Mouse (Mus musculus): ENCODE results near the gene Adgrl2. TPM values are rescaled to one million over a fixed set of nuclear protein-coding genes. Genes with fewer than 3 reads are reported as not detected.

Adgrl2 gene
- polyA plus RNA-seq, 1 experiment from 2014 or later = 63.6 TPM

- Histone ChIP-seq H3K27ac (ENCODE audit: low read depth) (no peak overlapping the region), H3K4me1 (replicated peaks; ENCODE audit: control insufficient read depth, insufficient read depth, low read length) (no peaks in the 10 kb centered on the region), H3K27me3 (replicated peaks; ENCODE audit: control insufficient read depth, insufficient read depth, low read length) (no peaks in the 10 kb centered on the region), H3K36me3 (ENCODE audit: control insufficient read depth, insufficient read depth, low read length) (0 out of 2 replicates have a peak, but pooled peaks cover 2% of the 10 kb centered on the region), H3K9ac (ENCODE audit: low read length) (no peak overlapping the region), H3K9me3 (ENCODE audit: control insufficient read depth, low read length) (no peaks in the 10 kb centered on the region), H3K4me3 (ENCODE audit: low read depth, low read length) (no peak overlapping the region), H3K4me2 (ENCODE audit: low read length) (no peak overlapping the region)
- DNase-seq (ENCODE audit: low spot score) = no peak
- no peak for ATAC-seq (replicated peaks; ENCODE audit: low FRiP score, low TSS enrichment, low read depth)
- 88% methylated on average over 5 of the region's 5 CpGs for WGBS
Observed at GRCm38 (mm10) chr3:148871792-148872464, 118.4 kb downstream of the Adgrl2 start.

- no peak overlapping the region for H3K9ac ChIP-seq (ENCODE audit: low read length)
- no peak overlapping the region for H3K4me2 ChIP-seq (ENCODE audit: low read length)
- H3K27me3 ChIP-seq (replicated peaks; ENCODE audit: control insufficient read depth, insufficient read depth, low read length) = no peaks in the 10 kb centered on the region
- H3K4me1 ChIP-seq (replicated peaks; ENCODE audit: control insufficient read depth, insufficient read depth, low read length) = no peaks in the 10 kb centered on the region
- ATAC-seq (replicated peaks; ENCODE audit: low FRiP score, low TSS enrichment, low read depth) (no peak), DNase-seq (ENCODE audit: low spot score) (no peak)
- no peaks in the 10 kb centered on the region for H3K9me3 ChIP-seq (ENCODE audit: control insufficient read depth, low read length)
- peaks cover 19% of the 10 kb centered on the region for H3K36me3 ChIP-seq (ENCODE audit: control insufficient read depth, insufficient read depth, low read length)
- H3K27ac ChIP-seq (ENCODE audit: low read depth) = no peak overlapping the region
- H3K4me3 ChIP-seq (ENCODE audit: low read depth, low read length) = no peak overlapping the region
- WGBS = 48% methylated on average over 8 of the region's 8 CpGs
Observed at GRCm38 (mm10) chr3:148867618-148868017, 122.7 kb downstream of the Adgrl2 start.

GRCm38 (mm10) chr3:148866633-148867032, 123.7 kb downstream of the Adgrl2 start:
- Histone ChIP-seq H3K9me3 (ENCODE audit: control insufficient read depth, low read length) (no peaks in the 10 kb centered on the region), H3K4me3 (ENCODE audit: low read depth, low read length) (no peak overlapping the region), H3K27ac (ENCODE audit: low read depth) (no peak overlapping the region), H3K36me3 (ENCODE audit: control insufficient read depth, insufficient read depth, low read length) (peaks cover 19% of the 10 kb centered on the region), H3K4me2 (ENCODE audit: low read length) (no peak overlapping the region), H3K27me3 (replicated peaks; ENCODE audit: control insufficient read depth, insufficient read depth, low read length) (no peaks in the 10 kb centered on the region), H3K4me1 (replicated peaks; ENCODE audit: control insufficient read depth, insufficient read depth, low read length) (no peaks in the 10 kb centered on the region), H3K9ac (ENCODE audit: low read length) (no peak overlapping the region)
- DNase-seq (ENCODE audit: low spot score) = no peak
- 88% methylated on average over 5 of the region's 5 CpGs for WGBS
- ATAC-seq (replicated peaks; ENCODE audit: low FRiP score, low TSS enrichment, low read depth) = no peak

- DNase-seq (ENCODE audit: low spot score) (no peak), ATAC-seq (replicated peaks; ENCODE audit: low FRiP score, low TSS enrichment, low read depth) (no peak)
- WGBS = 82% methylated on average over 7 of the region's 7 CpGs
- H3K4me2 ChIP-seq (ENCODE audit: low read length) = no peak overlapping the region
- H3K27me3 ChIP-seq (replicated peaks; ENCODE audit: control insufficient read depth, insufficient read depth, low read length) = no peaks in the 10 kb centered on the region
- H3K9ac ChIP-seq (ENCODE audit: low read length) = no peak overlapping the region
- no peaks in the 10 kb centered on the region for H3K4me1 ChIP-seq (replicated peaks; ENCODE audit: control insufficient read depth, insufficient read depth, low read length)
- H3K36me3 ChIP-seq (ENCODE audit: control insufficient read depth, insufficient read depth, low read length) = peaks cover 17% of the 10 kb centered on the region
- H3K27ac ChIP-seq (ENCODE audit: low read depth) = no peak overlapping the region
- no peak overlapping the region for H3K4me3 ChIP-seq (ENCODE audit: low read depth, low read length)
- H3K9me3 ChIP-seq (ENCODE audit: control insufficient read depth, low read length) = no peaks in the 10 kb centered on the region
Observed at GRCm38 (mm10) chr3:148866053-148866452, 124.3 kb downstream of the Adgrl2 start.

- 80% methylated on average over 7 of the region's 7 CpGs for WGBS
- ATAC-seq (replicated peaks; ENCODE audit: low FRiP score, low TSS enrichment, low read depth) = no peak
- Histone ChIP-seq H3K4me3 (ENCODE audit: low read depth, low read length) (no peak overlapping the region), H3K9ac (ENCODE audit: low read length) (no peak overlapping the region), H3K36me3 (ENCODE audit: control insufficient read depth, insufficient read depth, low read length) (peaks cover 17% of the 10 kb centered on the region), H3K27ac (ENCODE audit: low read depth) (no peak overlapping the region), H3K4me1 (replicated peaks; ENCODE audit: control insufficient read depth, insufficient read depth, low read length) (no peaks in the 10 kb centered on the region), H3K9me3 (ENCODE audit: control insufficient read depth, low read length) (no peaks in the 10 kb centered on the region), H3K27me3 (replicated peaks; ENCODE audit: control insufficient read depth, insufficient read depth, low read length) (no peaks in the 10 kb centered on the region), H3K4me2 (ENCODE audit: low read length) (no peak overlapping the region)
- DNase-seq (ENCODE audit: low spot score) = no peak
Observed at GRCm38 (mm10) chr3:148865234-148865633, 125.1 kb downstream of the Adgrl2 start.

GRCm38 (mm10) chr3:148861860-148862259, 128.5 kb downstream of the Adgrl2 start:
- no peaks in the 10 kb centered on the region for H3K4me1 ChIP-seq (replicated peaks; ENCODE audit: control insufficient read depth, insufficient read depth, low read length)
- H3K27me3 ChIP-seq (replicated peaks; ENCODE audit: control insufficient read depth, insufficient read depth, low read length) = no peaks in the 10 kb centered on the region
- H3K9me3 ChIP-seq (ENCODE audit: control insufficient read depth, low read length) = no peaks in the 10 kb centered on the region
- H3K36me3 ChIP-seq (ENCODE audit: control insufficient read depth, insufficient read depth, low read length) = peaks cover 43% of the 10 kb centered on the region
- ATAC-seq (replicated peaks; ENCODE audit: low FRiP score, low TSS enrichment, low read depth) (no peak), DNase-seq (ENCODE audit: low spot score) (no peak)
- 56% methylated on average over 7 of the region's 7 CpGs for WGBS
- no peak overlapping the region for H3K27ac ChIP-seq (ENCODE audit: low read depth)
- H3K9ac ChIP-seq (ENCODE audit: low read length) = no peak overlapping the region
- no peak overlapping the region for H3K4me3 ChIP-seq (ENCODE audit: low read depth, low read length)
- H3K4me2 ChIP-seq (ENCODE audit: low read length) = no peak overlapping the region

- 0 out of 2 replicates have a peak overlapping the region, but pooled peaks have one; percentile 15 for H3K4me2 ChIP-seq (ENCODE audit: low read length)
- DNase-seq (ENCODE audit: low spot score) (peak; percentile 49), ATAC-seq (replicated peaks; ENCODE audit: low FRiP score, low TSS enrichment, low read depth) (no peak)
- no peak overlapping the region for H3K4me3 ChIP-seq (ENCODE audit: low read depth, low read length)
- no peaks in the 10 kb centered on the region for H3K27me3 ChIP-seq (replicated peaks; ENCODE audit: control insufficient read depth, insufficient read depth, low read length)
- H3K9me3 ChIP-seq (ENCODE audit: control insufficient read depth, low read length) = no peaks in the 10 kb centered on the region
- no peak overlapping the region for H3K27ac ChIP-seq (ENCODE audit: low read depth)
- peaks cover 9% of the 10 kb centered on the region; the same call in 1 of the 2 replicates for H3K4me1 ChIP-seq (replicated peaks; ENCODE audit: control insufficient read depth, insufficient read depth, low read length)
- WGBS = 35% methylated on average over 12 of the region's 12 CpGs
- no peak overlapping the region for H3K9ac ChIP-seq (ENCODE audit: low read length)
- peaks cover 58% of the 10 kb centered on the region for H3K36me3 ChIP-seq (ENCODE audit: control insufficient read depth, insufficient read depth, low read length)
Observed at GRCm38 (mm10) chr3:148854306-148854910, 135.9 kb downstream of the Adgrl2 start.

GRCm38 (mm10) chr3:148853372-148853771, 137.0 kb downstream of the Adgrl2 start:
- Histone ChIP-seq H3K27ac (ENCODE audit: low read depth) (no peak overlapping the region), H3K4me1 (replicated peaks; ENCODE audit: control insufficient read depth, insufficient read depth, low read length) (peaks cover 9% of the 10 kb centered on the region; the same call in 1 of the 2 replicates), H3K27me3 (replicated peaks; ENCODE audit: control insufficient read depth, insufficient read depth, low read length) (no peaks in the 10 kb centered on the region), H3K36me3 (ENCODE audit: control insufficient read depth, insufficient read depth, low read length) (peaks cover 59% of the 10 kb centered on the region), H3K9ac (ENCODE audit: low read length) (no peak overlapping the region), H3K4me2 (ENCODE audit: low read length) (no peak overlapping the region), H3K4me3 (ENCODE audit: low read depth, low read length) (no peak overlapping the region), H3K9me3 (ENCODE audit: control insufficient read depth, low read length) (no peaks in the 10 kb centered on the region)
- ATAC-seq (replicated peaks; ENCODE audit: low FRiP score, low TSS enrichment, low read depth) (no peak), DNase-seq (ENCODE audit: low spot score) (no peak)
- 42% methylated on average over 8 of the region's 8 CpGs for WGBS

- Histone ChIP-seq H3K36me3 (ENCODE audit: control insufficient read depth, insufficient read depth, low read length) (peaks cover 63% of the 10 kb centered on the region), H3K27me3 (replicated peaks; ENCODE audit: control insufficient read depth, insufficient read depth, low read length) (no peaks in the 10 kb centered on the region), H3K9me3 (ENCODE audit: control insufficient read depth, low read length) (no peaks in the 10 kb centered on the region), H3K27ac (ENCODE audit: low read depth) (no peak overlapping the region), H3K4me1 (replicated peaks; ENCODE audit: control insufficient read depth, insufficient read depth, low read length) (peaks cover 9% of the 10 kb centered on the region; the same call in 1 of the 2 replicates), H3K4me2 (ENCODE audit: low read length) (no peak overlapping the region), H3K4me3 (ENCODE audit: low read depth, low read length) (no peak overlapping the region), H3K9ac (ENCODE audit: low read length) (no peak overlapping the region)
- ATAC-seq (replicated peaks; ENCODE audit: low FRiP score, low TSS enrichment, low read depth) = no peak
- WGBS = 78% methylated on average over 12 of the region's 12 CpGs
- DNase-seq (ENCODE audit: low spot score) = no peak
Observed at GRCm38 (mm10) chr3:148852556-148852955, 137.8 kb downstream of the Adgrl2 start.

All from intestine, embryonic 14.5 days (tissue).